Mouse (Mus musculus): ENCODE results near the gene Usp45. TPM values are rescaled to one million over a fixed set of nuclear protein-coding genes. Genes with fewer than 3 reads are reported as not detected.

The Usp45 gene
- total RNA-seq, 1 experiment from 2014 or later = 22.9 TPM

DNA sequence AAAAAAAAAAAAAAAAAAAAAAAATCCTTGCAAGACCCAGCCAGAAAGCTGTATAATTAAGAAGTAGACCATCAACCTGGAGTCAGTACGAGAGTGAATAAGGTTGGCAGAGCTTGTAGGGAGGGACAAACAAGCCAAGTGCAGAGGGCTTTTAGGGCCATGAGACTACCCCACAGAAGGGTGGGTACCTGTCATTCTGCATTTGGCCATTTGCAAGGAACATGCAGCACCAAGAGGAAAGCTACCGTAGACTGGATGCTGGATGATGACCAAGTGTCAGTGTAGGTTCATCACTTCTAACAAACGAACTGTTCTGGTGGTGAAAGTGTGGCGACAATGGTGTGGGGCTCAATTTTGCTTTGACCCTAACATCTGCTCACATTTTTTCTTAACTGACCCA, 22.9 kb downstream of the Usp45 start:
- DNase-seq = no peak

DNA sequence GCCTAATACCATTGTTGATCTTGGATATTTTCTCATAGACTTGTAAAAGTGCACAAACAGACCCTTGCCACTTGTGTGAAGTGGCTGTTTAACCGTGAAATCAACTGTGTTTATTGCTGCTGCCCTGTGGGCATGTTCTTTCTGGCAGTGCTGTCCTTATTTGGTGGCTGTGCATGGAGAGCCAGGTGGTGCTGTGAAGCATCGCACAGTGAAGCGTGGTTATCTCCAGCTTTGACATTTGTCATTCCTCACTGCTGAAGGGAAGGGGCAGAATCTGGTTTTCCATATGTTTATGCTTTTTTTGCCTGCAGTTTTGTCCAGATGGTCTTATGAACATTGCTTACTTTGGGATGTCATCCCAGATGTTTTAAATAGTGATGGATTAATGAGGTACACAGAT, 26.7 kb downstream of the Usp45 start:
- no peak for DNase-seq

DNA sequence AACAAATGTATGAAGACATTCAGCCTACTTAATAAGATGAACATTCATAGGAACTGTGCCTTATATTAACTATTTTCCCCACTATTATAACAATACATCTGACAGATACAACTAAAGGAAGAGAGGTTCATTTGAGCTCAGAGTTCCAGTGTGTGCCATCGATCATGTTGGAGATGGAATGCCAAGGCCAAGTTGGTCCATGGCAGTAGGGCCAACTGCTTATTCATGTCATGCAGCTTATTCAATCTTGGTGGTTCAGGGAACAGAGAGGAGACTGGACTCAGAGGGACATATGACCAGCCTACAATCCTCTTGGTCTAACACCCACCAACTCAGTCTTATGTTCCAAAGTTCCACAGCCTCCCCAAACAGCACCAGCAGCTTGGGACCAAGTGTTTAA, 34.1 kb downstream of the Usp45 start:
- no peak for DNase-seq

DNA sequence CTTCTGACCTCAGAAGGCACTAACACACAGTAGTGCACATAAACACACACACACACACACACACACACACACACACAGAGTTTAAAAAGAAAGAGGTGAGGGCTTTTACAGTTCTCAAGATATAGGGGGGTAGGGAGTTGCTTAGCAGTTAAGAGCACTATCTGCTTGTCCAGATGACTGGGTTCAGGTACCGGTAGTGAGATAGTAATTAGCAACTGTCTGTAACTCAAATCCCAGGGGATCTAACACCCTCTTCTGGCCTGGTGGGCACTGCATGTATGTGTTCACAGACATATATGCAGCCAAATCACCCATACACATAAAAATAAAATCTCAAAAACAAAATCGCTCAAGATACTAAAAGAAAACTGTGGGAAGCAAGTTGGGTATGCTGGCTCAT, 34.7 kb downstream of the Usp45 start:
- no peak for DNase-seq

DNA sequence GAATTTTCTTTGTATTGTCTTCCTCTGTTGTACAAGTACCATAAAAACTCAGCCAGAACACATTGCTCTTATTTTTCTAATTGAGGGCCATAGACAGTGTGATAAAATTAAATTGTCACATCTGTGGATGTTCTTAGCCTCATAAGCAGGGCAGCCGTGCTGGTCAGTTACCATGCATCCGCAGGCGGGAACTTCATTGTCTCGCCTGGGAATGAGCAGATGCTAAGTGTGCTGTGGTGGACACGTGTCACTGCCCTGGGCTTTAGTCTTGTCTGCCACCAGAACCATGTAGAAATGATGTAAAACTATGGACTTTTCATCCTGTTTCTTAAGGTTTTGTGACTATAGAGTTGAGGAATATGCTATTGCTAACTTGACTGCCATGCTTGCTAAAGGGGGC, 40.2 kb downstream of the Usp45 start:
- no peak for DNase-seq

DNA sequence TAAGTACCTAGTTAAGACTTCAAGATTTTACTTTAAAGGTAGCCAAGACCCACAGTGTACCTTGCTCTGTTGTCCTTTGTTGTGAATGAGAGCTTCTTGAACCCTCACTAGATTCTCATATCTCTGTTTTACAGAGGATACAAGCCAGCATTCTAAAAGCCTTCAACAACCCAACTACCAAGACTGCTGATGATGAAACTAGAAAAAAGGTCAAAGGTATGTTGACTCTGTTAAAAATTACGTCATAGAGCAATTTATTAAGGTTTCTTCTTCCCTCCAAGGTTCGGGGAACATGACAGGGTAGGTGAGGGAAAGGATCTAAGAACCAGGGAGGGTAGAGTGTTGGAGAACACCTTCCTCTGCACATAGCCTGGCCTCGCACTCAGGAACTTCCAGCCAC, 43.7 kb downstream of the Usp45 start:
- DNase-seq = no peak

DNA sequence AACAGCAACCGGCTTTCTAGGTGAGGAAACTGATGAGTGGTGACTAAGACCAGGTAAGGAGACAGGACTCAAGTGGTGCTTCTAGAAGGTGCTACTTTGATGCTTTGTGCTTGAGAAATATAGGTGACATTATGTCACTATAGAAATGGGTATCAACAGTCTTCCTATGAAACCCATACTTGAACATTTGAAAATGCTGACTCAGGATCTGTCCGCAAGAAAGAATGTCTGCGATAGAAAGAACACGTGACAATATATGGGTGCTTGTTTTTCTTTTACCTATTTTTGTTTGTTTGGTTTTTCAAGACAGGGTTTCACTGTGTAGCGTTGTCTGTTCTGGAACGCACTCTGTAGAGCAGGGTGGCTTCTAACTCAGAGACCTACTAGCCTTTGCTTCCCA, 45.7 kb downstream of the Usp45 start:
- no peak for DNase-seq

DNA sequence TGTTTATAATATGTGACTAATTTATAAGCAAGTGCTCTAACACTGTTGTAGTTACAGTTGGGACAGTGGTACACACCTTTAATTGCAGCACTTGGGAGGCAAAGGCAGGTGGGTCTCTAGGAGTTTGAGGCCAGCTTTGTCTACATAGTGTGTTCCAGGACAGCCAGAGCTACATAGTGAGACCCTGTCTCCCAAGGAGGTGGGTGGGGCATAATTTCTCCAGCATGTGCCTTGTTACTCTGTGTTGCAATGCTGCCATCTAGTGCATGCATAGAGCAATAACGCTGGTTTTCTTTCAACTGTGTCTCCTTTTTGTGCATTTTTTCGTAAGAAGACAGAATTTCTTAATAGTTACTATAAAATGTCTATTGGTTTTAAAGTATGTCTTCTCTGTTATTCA, 47.1 kb downstream of the Usp45 start:
- peak; percentile 37 for DNase-seq

DNA sequence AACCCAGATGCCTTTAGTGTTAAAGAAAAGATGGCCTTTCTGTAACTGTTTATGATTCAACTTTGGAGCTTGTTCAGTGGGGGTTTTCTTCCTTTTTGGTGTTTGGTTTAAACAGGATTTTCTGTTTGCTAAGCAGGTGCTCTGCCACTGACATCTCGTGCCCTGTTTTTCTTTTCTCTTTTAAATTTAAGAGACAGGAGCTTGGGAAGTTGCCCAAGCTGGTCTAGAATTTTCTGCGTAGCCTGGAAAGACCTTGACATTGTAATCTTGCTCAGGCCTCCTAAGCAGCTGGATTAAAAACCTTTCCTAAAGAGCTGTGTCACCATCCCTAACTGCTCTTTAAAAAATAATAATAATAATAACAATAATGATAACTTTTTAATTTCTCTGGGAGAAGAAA, 59.7 kb downstream of the Usp45 start:
- DNase-seq = peak; percentile 64

DNA sequence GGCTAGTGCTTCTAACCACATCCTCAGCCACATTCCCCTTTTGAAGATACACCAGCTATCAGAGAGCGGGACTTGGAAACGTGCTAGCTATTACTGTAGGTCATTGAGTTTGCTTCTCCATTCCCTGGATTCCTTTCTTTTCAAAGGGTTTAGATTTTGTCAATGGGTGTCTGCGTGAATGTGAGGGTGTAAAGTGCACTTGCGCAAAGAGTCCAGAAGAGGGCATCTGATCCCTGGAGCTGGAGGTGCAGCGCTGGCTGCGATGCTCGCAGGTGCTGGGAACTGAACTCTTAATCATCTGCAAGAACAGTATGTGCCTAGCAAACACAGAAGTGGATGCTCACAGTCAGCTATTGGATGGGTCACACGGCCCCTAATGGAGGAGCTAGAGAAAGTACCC, 65.9 kb downstream of the Usp45 start:
- no peak for DNase-seq

DNA sequence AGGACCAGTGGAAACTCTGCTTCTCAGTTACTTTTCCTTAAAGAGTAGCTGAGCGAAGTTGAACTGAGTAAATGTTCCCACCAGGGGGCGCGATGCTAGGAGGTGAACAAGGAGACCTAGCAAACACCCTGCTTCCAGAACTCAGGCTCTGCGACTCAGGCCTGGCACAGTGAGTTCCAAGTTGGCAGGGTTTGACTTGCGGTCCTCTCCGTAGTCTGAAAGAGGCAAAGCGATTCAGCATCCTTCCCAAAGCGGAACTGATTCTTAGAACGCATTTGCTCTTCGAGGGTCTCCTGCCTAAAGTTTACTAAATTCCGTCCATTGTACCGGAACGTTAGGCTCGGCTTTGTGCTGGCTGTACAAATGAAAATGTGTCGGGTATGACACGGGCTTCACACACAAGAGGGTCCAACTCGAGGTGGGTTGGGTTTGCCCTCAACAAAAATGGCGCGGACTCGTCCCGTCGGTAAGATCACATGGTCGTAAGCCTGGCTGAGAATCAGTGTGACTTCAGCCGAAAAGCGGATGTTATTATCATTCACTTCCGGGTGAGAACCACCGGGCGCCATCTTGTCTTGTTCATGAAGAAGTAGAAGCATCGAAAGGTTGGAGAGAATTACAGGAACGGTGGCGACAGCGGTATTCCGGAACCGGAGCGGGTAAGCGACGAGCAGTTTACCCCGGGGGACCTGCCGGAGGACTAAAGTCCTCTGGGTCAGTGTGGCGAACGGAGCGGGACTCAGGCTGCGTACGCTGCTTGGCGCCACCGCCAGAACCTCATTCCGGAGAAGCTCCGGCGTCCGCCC, 80.7 kb downstream of the Usp45 start, which contains the start of gene Pnisr:
TSS of gene Pnisr (plus strand) at position 103 of the 806 bp plus-strand sequence.
- DNase-seq = peak; percentile 96

DNA sequence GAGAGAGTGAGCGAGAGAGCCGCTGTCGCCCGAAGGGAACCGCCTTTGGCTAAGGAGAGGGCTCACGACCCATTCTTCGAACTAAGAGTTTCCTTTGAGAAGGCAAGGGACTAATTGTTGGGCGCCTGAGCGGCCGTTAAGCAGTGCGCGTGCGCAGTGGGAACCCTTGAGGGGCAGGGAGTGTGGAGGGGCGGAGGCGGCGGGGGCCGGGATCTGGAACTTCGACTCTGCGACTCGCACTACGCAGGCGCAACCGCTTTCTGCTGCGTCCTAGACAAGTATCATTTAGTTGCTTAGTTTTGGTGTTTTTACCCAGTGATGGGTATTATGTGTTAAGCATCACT, 81.3 kb downstream of the Usp45 start:
- DNase-seq = peak; percentile 95

DNA sequence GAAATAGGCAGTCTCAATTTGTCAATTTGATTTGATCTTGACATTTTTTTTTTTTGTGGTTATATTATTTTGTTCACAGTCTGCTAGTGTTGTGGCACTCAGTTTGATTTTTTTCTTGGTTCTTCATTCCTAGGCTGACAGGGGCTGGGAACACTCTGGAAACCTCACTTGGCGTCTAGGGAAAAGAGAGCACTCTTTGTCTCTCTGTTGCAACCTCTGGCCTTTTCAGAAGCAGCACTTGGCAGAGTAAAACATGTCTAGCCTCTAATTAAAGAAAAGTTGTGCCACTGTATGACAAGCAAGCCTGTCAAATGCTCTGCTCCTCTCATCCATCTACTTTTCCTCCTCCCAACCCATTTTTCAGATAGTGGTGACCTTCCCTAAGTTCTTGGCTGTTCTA, 90.5 kb downstream of the Usp45 start:
- no peak for DNase-seq

DNA sequence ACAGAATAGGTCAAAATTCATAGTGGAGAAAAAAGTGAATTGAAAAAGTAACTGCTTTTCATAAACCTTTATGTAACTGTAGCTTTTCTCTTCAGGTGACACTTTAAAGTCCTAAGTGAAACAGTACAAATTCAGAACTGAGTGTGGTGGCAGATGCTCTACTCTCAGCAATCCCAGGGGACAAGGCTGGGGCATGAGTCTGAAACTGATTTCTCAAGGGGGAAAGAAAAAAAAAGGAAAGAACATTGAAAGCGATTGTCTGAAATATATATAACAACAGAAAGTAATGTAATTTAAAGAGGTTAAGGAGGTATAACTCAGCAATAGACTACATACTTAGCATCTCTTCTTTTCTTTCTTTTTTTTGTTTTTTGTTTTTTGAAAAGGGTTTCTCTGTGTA, 98.3 kb downstream of the Usp45 start:
- DNase-seq = no peak

DNA sequence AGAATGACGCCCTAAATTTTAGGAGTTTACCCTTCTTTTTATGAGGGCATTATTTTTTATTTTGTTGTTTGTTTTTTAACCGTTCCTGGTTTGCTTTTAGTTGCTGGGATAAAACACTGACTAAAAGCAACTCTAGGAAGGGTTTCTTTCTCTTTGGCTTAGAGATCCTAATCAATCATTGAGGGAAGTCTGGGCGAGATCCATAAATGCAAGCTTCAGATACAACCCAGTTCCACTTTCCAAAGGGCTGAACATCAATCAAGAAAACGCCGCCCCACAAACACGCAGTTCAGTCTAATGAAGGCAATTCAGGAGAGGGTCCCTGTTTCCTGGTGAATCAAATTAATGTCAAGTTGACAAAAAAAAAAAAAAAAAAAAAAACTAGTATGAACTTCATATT, 111.8 kb downstream of the Usp45 start:
- DNase-seq = no peak

DNA sequence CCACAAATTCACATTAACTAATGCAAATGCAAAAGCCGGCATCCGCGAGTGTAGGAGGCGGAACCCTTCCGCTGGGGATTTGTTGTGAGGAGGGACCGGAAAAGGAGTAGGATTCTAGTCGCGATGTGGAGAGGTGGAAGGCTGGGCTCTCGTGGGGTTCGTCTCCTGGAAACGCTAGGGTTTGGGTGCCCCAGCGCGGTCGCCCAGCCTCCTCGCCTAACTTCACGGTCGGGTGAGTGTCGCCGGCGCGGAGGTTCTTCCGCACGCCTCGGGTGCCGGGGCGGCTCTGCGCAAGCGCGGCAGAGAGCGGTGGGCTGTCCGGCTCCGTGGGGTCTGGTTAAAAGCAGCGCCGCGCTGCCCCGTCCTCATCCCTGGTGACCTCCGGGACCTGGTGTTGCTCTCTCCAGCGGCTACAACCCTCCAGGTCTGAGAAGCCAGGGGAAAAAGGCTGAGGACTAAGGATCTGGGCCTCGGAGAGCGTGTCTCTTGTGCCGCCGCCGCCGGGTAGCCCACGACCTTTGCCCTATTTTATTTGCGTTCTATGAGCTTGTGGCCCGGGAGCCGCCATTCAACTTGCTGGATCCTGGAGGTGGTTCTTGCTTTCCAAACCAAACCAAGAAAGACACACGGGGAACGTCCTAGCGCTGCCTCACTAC, 112.7 kb downstream of the Usp45 start, which contains the start of gene Coq3:
TSS of gene Coq3 (plus strand) at position 109 of the 656 bp plus-strand sequence.
- DNase-seq = peak; percentile 89

DNA sequence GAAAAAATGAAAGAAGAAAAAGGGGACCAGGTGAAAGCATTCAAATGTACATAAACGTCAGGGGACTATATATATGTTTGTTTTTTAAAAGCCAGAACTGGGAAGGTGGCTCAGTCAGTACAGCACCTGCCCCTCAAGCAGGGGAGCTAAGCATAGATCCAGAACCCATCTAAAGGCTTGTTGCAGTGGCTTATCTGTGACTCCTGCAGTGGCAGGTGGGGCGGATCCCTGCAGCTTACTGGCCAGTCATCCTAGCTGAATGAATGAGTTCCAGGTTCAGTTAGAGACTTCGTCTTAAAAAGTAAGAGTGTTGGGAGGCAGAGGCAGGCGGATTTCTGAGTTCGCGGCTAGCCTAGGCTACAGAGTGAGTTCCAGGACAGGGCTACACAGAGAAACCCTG, 115.8 kb downstream of the Usp45 start:
- no peak for DNase-seq

DNA sequence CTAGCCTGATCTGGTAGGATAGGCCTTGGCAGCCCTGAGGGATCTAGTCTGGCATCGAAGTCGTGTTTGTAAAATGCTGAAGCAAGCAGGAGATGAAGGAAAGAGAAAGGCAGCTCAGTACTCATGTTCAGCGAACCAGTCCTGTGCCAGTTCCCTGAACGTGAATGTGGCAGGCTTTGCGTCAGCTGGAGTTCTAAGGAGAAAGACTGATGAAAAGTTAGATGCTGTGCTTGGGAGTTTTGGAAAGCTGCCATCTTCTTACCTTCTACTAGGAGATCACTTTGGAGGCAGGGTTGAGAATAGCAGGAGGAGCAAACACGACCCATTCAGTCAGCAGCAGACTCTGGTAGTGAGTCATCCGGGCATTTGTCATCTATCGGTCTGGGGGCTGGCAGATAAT, 118.9 kb downstream of the Usp45 start:
- no peak for DNase-seq

Other genes with a start within 250 kb of the Usp45 start
- not detected in 2 replicates for gene Prdm13, start 81.2 kb upstream of the Usp45 start, total RNA-seq (2021)
- 19.5 and 19.9 TPM in 2 replicates for gene Ccnc, start 39.5 kb upstream of the Usp45 start, total RNA-seq (2021)
- gene Tstd3, start 56 bp downstream of the Usp45 start, total RNA-seq (2021) = 13.4 and 13.7 TPM in 2 replicates
- gene Pnisr, start 80.4 kb downstream of the Usp45 start, total RNA-seq (2021) = 94.3 and 122 TPM in 2 replicates
- 22.5 and 22.9 TPM in 2 replicates for gene Coq3, start 112.5 kb downstream of the Usp45 start, total RNA-seq (2021)
- gene Faxc, start 164.2 kb downstream of the Usp45 start, total RNA-seq (2021) = 5.2 TPM in 2 replicates

All from adrenal gland, postnatal 14 days (tissue).